Mouse (Mus musculus) midbrain, embryonic 16.5 days (tissue): ENCODE data around the gene Frs2. TPM values are rescaled to one million over a fixed set of nuclear protein-coding genes. Genes with fewer than 3 reads are reported as not detected.

Source experiments
- ATAC-seq: fragments of 200-750 bp; cut with Nextera tagmentation; 2 replicates; pipeline ENCODE4 v1.8.0; 2017; ENCODE audit warnings: moderate TSS enrichment
- H3K27ac ChIP-seq: fragments of 300-500 bp; sonication (generic); 2 replicates; pipeline ENCODE4 v1.5.1; 2014; ENCODE audit warnings: mild to moderate bottlenecking, low read length, mixed read lengths
- H3K27me3 ChIP-seq: fragments of 300-500 bp; sonication (generic); 2 replicates; pipeline ENCODE4 v1.6.1; 2014; ENCODE audit warnings: low read depth, low read length, mixed read lengths; ENCODE audit not compliant: control insufficient read depth, insufficient read depth
- H3K36me3 ChIP-seq: fragments of 300-500 bp; sonication (generic); 2 replicates; pipeline ENCODE4 v1.6.1; 2014; ENCODE audit warnings: mild to moderate bottlenecking, low read length, moderate library complexity, mixed read lengths; ENCODE audit not compliant: control insufficient read depth, insufficient read depth
- H3K4me1 ChIP-seq: fragments of 300-500 bp; sonication (generic); 2 replicates; pipeline ENCODE4 v1.6.1; 2014; ENCODE audit warnings: mild to moderate bottlenecking, low read length, mixed read lengths; ENCODE audit not compliant: control insufficient read depth, insufficient read depth
- H3K4me2 ChIP-seq: fragments of 300-500 bp; sonication (generic); 2 replicates; pipeline ENCODE4 v1.6.1; 2014; ENCODE audit warnings: mild to moderate bottlenecking, low read length, mixed read lengths
- H3K4me3 ChIP-seq: fragments of 300-500 bp; sonication (generic); 2 replicates; pipeline ENCODE4 v1.5.1; 2014; ENCODE audit warnings: low read depth, mild to moderate bottlenecking, low read length, moderate library complexity, mixed read lengths
- H3K9ac ChIP-seq: fragments of 300-500 bp; sonication (generic); 2 replicates; pipeline ENCODE4 v1.6.1; 2014; ENCODE audit warnings: low read depth, low read length, mixed read lengths
- H3K9me3 ChIP-seq: fragments of 300-500 bp; sonication (generic); replicated peaks from 2 replicates; pipeline ENCODE4 v1.6.1; 2014; ENCODE audit warnings: mild to moderate bottlenecking, low read length, mixed read lengths; ENCODE audit not compliant: control insufficient read depth, poor library complexity, severe bottlenecking
- WGBS: fragments of 180-500 bp; shearing (Covaris S2); extraction: QIAGEN DNeasy Blood & Tissue Kit; methylation state at CpG from one replicate; pipeline ENCODE4 v1.1.7; 2014; 5-methylcytosine and 5-hydroxymethylcytosine counted together
- polyA plus RNA-seq: library from polyadenylated mRNA; unstranded; fragments of >200 nt; fragmentation: Nextera tagmentation; extraction: Ambion mirVana; gene quantifications from 2 replicates; pipeline ENCODE4 v1.2.1, GENCODE M21; 2015

Frs2 gene
- polyA plus RNA-seq, 1 experiment from 2014 or later: 20.2 TPM

DNA sequence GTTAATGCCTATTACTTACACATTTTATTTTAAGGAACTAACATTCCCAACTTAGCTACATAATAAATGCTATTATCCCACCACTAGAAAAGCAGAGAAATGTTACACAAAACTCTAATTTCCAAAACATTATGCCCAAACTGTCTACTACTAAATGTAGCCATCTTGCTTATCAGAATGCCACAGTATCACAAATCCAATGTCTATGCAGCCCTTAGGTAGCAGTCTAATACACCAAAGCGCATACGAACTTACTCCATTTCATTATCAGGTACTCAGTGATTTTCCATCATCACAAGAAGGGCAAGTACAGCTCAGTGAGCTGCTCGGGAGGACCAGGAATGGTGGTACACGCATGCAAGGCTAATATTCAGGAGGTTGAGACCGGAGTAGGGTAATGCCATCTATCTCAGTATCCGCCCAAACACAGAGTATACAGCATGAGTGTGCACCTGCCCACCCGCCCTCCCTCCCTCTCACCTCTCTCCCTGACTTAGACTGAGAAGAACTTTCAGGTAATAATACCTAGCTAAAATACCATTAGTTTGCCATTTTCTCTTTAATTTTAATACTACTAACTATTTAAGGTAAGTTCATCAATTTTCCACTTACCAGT, 28.2 kb downstream of the Frs2 start:
- no peaks in the 10 kb centered on the region for H3K36me3 ChIP-seq
- no peaks in the 10 kb centered on the region for H3K27me3 ChIP-seq
- no peaks in the 10 kb centered on the region for H3K9me3 ChIP-seq
- H3K9ac ChIP-seq: no peak overlapping the region
- ATAC-seq: no peak
- H3K4me1 ChIP-seq: peaks cover 5% of the 10 kb centered on the region; the same call in 1 of the 2 replicates
- no peak overlapping the region for H3K4me2 ChIP-seq
- H3K4me3 ChIP-seq: no peak overlapping the region
- 96% methylated on average over 7 of the region's 7 CpGs for WGBS
- no peak overlapping the region for H3K27ac ChIP-seq

DNA sequence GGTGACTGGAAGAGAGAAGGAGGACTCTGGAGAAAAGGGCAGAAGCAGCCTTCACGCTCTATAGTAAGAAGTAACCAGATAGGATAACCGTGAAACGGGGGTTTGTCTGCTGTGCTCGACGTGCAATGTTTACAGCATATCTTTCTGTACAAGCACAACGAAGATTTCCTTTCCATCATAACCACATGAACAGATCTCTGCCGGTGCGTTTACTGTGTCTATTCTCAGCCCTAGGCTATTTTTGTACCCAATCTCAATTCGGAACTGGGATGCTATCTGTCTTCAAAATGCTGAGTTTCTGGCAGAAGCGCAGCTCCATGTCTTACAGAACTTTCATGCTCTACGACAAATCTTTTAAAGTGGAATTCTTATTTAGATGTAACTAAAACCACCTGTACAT, 28.8 kb downstream of the Frs2 start:
- no peak overlapping the region for H3K27ac ChIP-seq
- ATAC-seq: no peak
- H3K36me3 ChIP-seq: no peaks in the 10 kb centered on the region
- H3K9me3 ChIP-seq: no peaks in the 10 kb centered on the region
- no peaks in the 10 kb centered on the region for H3K27me3 ChIP-seq
- H3K9ac ChIP-seq: no peak overlapping the region
- no peak overlapping the region for H3K4me2 ChIP-seq
- peaks cover 5% of the 10 kb centered on the region; the same call in 1 of the 2 replicates for H3K4me1 ChIP-seq
- WGBS: 83% methylated on average over 11 of the region's 11 CpGs
- H3K4me3 ChIP-seq: no peak overlapping the region

DNA sequence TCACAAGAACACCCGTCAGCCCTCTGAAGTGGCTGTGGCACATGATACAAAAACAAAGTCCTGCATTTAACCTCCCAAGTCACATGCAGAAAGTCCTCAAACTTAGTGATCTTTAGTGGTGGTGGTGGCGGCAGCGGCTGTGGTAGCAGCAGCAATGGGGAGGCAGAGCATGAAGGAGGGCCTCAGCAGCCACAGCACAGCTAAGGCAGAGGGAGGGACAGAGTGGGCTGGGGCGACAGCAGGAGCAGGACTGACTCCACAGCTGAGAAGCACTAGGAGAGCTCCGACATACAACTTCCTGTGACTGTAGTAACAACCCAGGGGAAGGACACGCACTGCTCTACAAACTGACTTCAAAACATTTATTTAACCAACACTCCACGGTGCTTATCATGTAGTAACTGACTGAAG, 29.9 kb downstream of the Frs2 start:
- Histone ChIP-seq H3K27ac (no peak overlapping the region), H3K9me3 (no peaks in the 10 kb centered on the region), H3K27me3 (no peaks in the 10 kb centered on the region), H3K9ac (no peak overlapping the region), H3K4me1 (peaks cover 5% of the 10 kb centered on the region; the same call in 1 of the 2 replicates), H3K4me2 (no peak overlapping the region), H3K36me3 (no peaks in the 10 kb centered on the region), H3K4me3 (no peak overlapping the region)
- WGBS: 77% methylated on average over 7 of the region's 7 CpGs
- no peak for ATAC-seq

DNA sequence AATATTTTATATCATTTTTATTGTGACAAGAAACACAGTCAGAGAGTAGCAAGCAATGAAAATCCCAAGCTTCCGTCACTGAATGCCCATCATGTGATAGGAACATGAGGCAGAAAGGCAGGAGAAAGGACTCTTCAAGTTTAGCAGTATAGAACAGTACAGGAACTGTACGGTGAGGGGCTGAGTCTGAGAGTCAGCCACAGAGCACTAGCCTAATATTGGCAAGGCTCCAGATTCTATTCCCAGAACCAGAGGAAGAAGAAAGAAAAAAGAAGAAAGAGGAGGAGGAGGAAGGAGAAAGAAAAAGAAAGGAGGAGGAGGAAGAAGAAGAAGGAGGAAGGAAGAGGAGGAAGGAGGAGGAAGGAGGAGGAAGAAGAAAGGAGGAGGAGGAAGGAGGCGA, 32.7 kb downstream of the Frs2 start:
- WGBS: 73% methylated on average over 3 of the region's 3 CpGs
- ATAC-seq: no peak
- Histone ChIP-seq H3K9ac (no peak overlapping the region), H3K27ac (no peak overlapping the region), H3K4me1 (peaks cover 5% of the 10 kb centered on the region; the same call in 1 of the 2 replicates), H3K9me3 (no peaks in the 10 kb centered on the region), H3K4me3 (no peak overlapping the region), H3K27me3 (no peaks in the 10 kb centered on the region), H3K36me3 (no peaks in the 10 kb centered on the region), H3K4me2 (no peak overlapping the region)

DNA sequence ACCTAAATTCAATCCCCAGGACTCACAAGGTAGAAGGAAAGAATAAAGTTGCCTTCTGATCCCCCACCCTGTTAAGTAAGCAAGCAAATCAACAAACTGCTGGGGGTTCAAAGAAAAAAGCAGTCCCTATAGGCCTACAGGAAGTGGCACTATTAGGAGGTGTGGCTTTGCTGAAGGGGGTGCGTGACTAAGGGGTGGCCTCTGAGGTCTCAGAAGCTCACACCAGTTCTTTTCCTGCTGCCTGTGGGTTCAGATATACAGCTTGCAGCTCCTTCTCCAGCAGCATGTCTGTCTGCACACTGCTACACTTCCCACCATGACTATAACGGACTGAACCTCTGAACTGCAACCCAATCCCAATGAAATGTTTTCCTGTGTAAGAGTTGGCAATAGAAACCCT, 35.8 kb downstream of the Frs2 start:
- Histone ChIP-seq H3K36me3 (no peaks in the 10 kb centered on the region), H3K4me2 (no peak overlapping the region), H3K27ac (no peak overlapping the region), H3K4me3 (no peak overlapping the region), H3K27me3 (no peaks in the 10 kb centered on the region), H3K4me1 (peaks cover 5% of the 10 kb centered on the region; the same call in 1 of the 2 replicates), H3K9ac (no peak overlapping the region), H3K9me3 (no peaks in the 10 kb centered on the region)
- 72% methylated on average over 2 of the region's 2 CpGs for WGBS
- no peak for ATAC-seq

DNA sequence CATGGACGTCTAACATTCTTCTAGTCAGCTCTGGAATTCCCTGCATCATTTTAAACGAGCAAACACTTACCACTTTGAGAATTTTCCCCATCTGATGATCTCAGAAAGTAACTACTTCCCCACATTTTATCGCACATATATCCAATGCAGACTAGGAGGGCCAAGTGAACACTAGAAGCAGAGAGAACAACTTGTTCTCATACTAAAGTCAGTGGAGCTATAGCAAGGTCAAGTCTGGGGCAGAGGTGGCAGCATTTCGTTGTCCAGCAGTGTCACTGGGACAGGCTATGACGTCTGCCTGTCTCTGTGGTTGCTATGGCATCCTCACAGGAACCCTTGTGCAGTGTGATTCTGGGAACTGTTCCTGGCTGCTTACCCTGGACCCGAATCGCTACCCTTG, 36.9 kb downstream of the Frs2 start:
- no peak overlapping the region for H3K9ac ChIP-seq
- 62% methylated on average over 7 of the region's 7 CpGs for WGBS

DNA sequence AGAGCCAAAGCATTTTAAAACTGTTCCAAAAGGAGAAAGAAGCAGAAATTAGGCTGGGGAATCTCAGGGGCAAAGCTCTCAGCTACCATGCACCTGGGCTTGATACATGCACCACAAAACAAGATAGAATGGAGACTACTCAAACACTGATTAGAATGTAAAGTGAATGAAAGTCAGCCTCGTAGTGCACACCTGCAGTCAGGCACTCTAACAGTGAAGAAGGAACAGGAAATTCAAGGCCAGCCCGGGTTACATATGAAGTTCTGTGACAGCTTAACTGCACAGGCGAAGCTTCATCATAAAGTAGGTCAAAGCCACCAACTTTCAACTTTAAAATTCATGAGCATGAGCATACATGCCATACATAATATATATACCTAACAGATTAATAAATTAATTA, 38.1 kb downstream of the Frs2 start:
- Histone ChIP-seq H3K27ac (no peak overlapping the region), H3K4me2 (no peak overlapping the region), H3K9me3 (no peaks in the 10 kb centered on the region), H3K36me3 (no peaks in the 10 kb centered on the region), H3K4me1 (peaks cover 8% of the 10 kb centered on the region; the same call in 1 of the 2 replicates), H3K27me3 (no peaks in the 10 kb centered on the region), H3K9ac (no peak overlapping the region), H3K4me3 (no peak overlapping the region)
- ATAC-seq: no peak
- 83% methylated on average over 3 of the region's 3 CpGs for WGBS

More for the DNA sequence above, 36.9 kb downstream of the Frs2 start:
- no peak overlapping the region for H3K4me2 ChIP-seq
- no peak overlapping the region for H3K27ac ChIP-seq
- H3K9me3 ChIP-seq: no peaks in the 10 kb centered on the region
- H3K27me3 ChIP-seq: no peaks in the 10 kb centered on the region
- no peak overlapping the region for H3K4me3 ChIP-seq
- no peaks in the 10 kb centered on the region for H3K36me3 ChIP-seq
- ATAC-seq: no peak
- H3K4me1 ChIP-seq: peaks cover 9% of the 10 kb centered on the region

DNA sequence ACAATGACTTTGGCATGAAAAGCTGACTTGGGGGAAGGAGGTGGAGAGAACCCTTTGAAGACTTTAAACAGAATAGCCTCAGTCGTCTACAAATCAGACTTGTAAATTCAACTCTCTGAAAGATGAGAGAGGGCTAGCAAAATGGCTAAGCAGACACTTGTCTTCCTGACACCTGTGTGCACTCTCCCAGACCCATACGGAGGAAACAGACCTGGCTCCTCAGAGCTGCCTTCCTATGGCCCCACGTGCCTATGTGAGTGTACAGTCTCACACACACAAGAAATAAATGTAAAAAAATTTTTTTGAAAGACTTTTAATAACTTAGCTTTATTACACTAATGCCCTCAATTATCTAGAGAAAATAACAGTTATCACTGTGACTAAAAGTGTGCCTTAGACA, 41.6 kb downstream of the Frs2 start:
- Histone ChIP-seq H3K9ac (no peak overlapping the region), H3K4me3 (no peak overlapping the region), H3K27ac (no peak overlapping the region), H3K4me2 (no peak overlapping the region), H3K4me1 (peaks cover 12% of the 10 kb centered on the region; the same call in 1 of the 2 replicates), H3K9me3 (no peaks in the 10 kb centered on the region), H3K27me3 (no peaks in the 10 kb centered on the region), H3K36me3 (no peaks in the 10 kb centered on the region)
- WGBS: 16% methylated on average over 3 of the region's 3 CpGs
- ATAC-seq: no peak

DNA sequence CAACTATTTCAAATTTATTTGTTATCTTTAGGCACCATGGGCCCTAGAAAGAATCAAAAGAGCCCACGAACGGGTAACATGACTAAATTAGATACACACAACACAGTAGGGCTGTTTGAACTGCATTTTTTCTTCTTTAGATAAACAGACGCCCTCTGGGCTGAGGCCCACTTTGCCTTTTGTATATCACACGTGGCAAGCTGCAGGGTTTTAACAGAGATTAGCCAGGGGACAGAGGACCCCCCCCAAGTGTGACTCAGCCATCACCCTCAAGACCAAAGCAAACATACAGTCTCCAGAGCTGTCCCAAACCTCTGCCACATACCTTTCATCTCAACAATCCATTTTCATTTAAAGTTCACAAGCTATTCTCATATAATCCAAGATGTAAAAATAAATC, 42.1 kb downstream of the Frs2 start:
- H3K4me2 ChIP-seq: no peak overlapping the region
- no peaks in the 10 kb centered on the region for H3K9me3 ChIP-seq
- WGBS: 3% methylated on average over 4 of the region's 4 CpGs
- ATAC-seq: no peak
- H3K27me3 ChIP-seq: no peaks in the 10 kb centered on the region
- peaks cover 12% of the 10 kb centered on the region; the same call in 1 of the 2 replicates for H3K4me1 ChIP-seq
- no peak overlapping the region for H3K27ac ChIP-seq
- H3K9ac ChIP-seq: no peak overlapping the region
- H3K36me3 ChIP-seq: no peaks in the 10 kb centered on the region
- no peak overlapping the region for H3K4me3 ChIP-seq
